16 mouse cellular contexts compared by ENCODE assay signal in the genomic region with DNA sequence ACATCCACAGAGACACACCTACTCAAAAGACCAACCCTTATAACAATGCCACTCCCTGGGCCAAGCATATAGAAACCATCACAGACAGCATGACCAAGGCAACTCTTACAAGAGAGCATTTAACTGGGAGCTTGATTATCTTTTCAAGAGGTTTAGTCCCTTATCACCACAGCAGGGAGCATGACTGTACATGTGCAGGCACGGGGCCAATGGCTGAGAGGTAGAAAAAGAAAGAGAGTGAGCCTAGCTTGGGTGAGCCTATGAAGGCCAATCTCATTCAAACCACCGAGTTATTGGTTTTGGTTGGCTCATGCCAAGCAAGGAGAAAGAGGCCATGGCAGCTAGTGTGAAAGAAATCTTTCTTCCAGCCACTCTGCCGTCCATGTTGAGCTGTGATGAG. TPM values are rescaled to one million over a fixed set of nuclear protein-coding genes. Genes with fewer than 3 reads are reported as not detected.
DNase-seq lines count a peak whose midpoint lies in the region; ATAC-seq and TF ChIP-seq lines count a peak whose summit lies in the region.
"Had no signal": no experiment of that assay in that cellular context is flagged by ENCODE, and none has a peak within 500 bp of the region (broad histone marks: within the 10 kb centered on the region; RNA-seq: fewer than 3 reads in every experiment).

No protein-coding gene starts in this region.

- no peak overlapping the region for H3K27ac ChIP-seq in liver, embryonic 14.5 days
- H3K27ac ChIP-seq in gastrocnemius, adult 2 months, result no peak overlapping the region
- no peak overlapping the region for H3K27ac ChIP-seq in layer of hippocampus, adult 2 months
- no peak overlapping the region for H3K27ac ChIP-seq in hindbrain, embryonic 14.5 days
- H3K27ac ChIP-seq: embryonic facial prominence, embryonic 12.5 days; forebrain, embryonic 13.5 days; neural tube, embryonic 15.5 days had no signal

- no peaks in the 10 kb centered on the region for H3K27me3 ChIP-seq in liver, embryonic 14.5 days (ENCODE audit: control insufficient read depth, insufficient read depth, low read length)
- no peaks in the 10 kb centered on the region for H3K27me3 ChIP-seq in hindbrain, embryonic 14.5 days (ENCODE audit: control insufficient read depth, insufficient read depth, low read length)
- H3K27me3 ChIP-seq: CH12.LX; embryonic facial prominence, embryonic 12.5 days; forebrain, embryonic 13.5 days; neural tube, embryonic 15.5 days had no signal

- peak; percentile 23; the same call in 1 of the 2 replicates for TF ChIP-seq EP300 in liver, embryonic 14.5 days (IDR thresholded peaks at IDR 0.05; ENCODE audit: low read depth)

- H3K36me3 ChIP-seq in liver, embryonic 14.5 days (replicated peaks; ENCODE audit: control insufficient read depth, insufficient read depth, low read depth), result no peaks in the 10 kb centered on the region
- no peaks in the 10 kb centered on the region for H3K36me3 ChIP-seq in hindbrain, embryonic 14.5 days (replicated peaks; ENCODE audit: control insufficient read depth, insufficient read depth)
- H3K36me3 ChIP-seq: embryonic facial prominence, embryonic 12.5 days; neural tube, embryonic 15.5 days had no signal

- H3K4me3 ChIP-seq in liver, embryonic 14.5 days (ENCODE audit: insufficient read depth in 1 of 2, low read depth in 2 of 2, low read length in 2 of 2), result no peak overlapping the region
- no peak overlapping the region for H3K4me3 ChIP-seq in gastrocnemius, adult 2 months
- no peak overlapping the region for H3K4me3 ChIP-seq in layer of hippocampus, adult 2 months
- H3K4me3 ChIP-seq in hindbrain, embryonic 14.5 days (replicated peaks; ENCODE audit: low read length), result no peak overlapping the region
- H3K4me3 ChIP-seq: embryonic facial prominence, embryonic 12.5 days; forebrain, embryonic 13.5 days; neural tube, embryonic 15.5 days had no signal

- intact Hi-C loops in gastrocnemius, adult 2 months (cut with DNase I), result no loop called here

- ATAC-seq in erythroblast, adult 5-6 weeks (replicated peaks; ENCODE audit: low FRiP score, poor library complexity, severe bottlenecking), result peak; percentile 52; the same call in 1 of the 2 replicates
- peak; percentile 79 for ATAC-seq in liver, embryonic 14.5 days (ENCODE audit: insufficient read depth)
- no peak for ATAC-seq in hindbrain, embryonic 14.5 days (ENCODE audit: low FRiP score)
- ATAC-seq: forebrain, embryonic 13.5 days had no signal

- 0 out of 2 replicates have a peak overlapping the region, but pooled peaks have one; percentile 0 for H3K4me2 ChIP-seq in liver, embryonic 14.5 days (ENCODE audit: low read depth)
- H3K4me2 ChIP-seq in hindbrain, embryonic 14.5 days (replicated peaks), result no peak overlapping the region
- H3K4me2 ChIP-seq: embryonic facial prominence, embryonic 12.5 days; forebrain, embryonic 13.5 days; neural tube, embryonic 15.5 days had no signal

- WGBS in liver, embryonic 14.5 days (ENCODE audit: insufficient replicate concordance), result 28% methylated on average over 3 of the region's 3 CpGs
- 70% methylated on average over 3 of the region's 3 CpGs for WGBS in hindbrain, embryonic 14.5 days

- H3K4me1 ChIP-seq in liver, embryonic 14.5 days (replicated peaks; ENCODE audit: control insufficient read depth in 2 of 2, insufficient read depth in 2 of 2, low read length in 1 of 2), result peaks cover 17 to 24% of the 10 kb centered on the region in 2 experiments
- H3K4me1 ChIP-seq in hindbrain, embryonic 14.5 days (replicated peaks; ENCODE audit: control insufficient read depth, insufficient read depth, low read length), result no peaks in the 10 kb centered on the region
- H3K4me1 ChIP-seq: embryonic facial prominence, embryonic 12.5 days; forebrain, embryonic 13.5 days; neural tube, embryonic 15.5 days had no signal

- peak; percentile 9 to 19 for DNase-seq in urinary bladder, adult 18-20 months (ENCODE audit: low spot score in 2 of 2)
- no peak for DNase-seq in urinary bladder, adult 2 months (ENCODE audit: low spot score)
- DNase-seq in liver, embryonic 14.5 days (ENCODE audit: low read depth in 3 of 3, low spot score in 3 of 3), result peak in 2 of 3 experiments; percentile 22 to 40
- DNase-seq in gastrocnemius, adult 2 months, result no peak
- no peak for DNase-seq in layer of hippocampus, adult 2 months (ENCODE audit: low spot score in 2 of 2)
- no peak for DNase-seq in hindbrain, embryonic 14.5 days (ENCODE audit: low spot score)
- DNase-seq: cerebellum, adult 9-11 months; gastrocnemius, postnatal 10 days; kidney, adult 11 months; lung, adult 18-20 months; thymus, postnatal 4 days had no signal

- no peak overlapping the region for H3K9ac ChIP-seq in liver, embryonic 14.5 days (replicated peaks)
- no peak overlapping the region for H3K9ac ChIP-seq in hindbrain, embryonic 14.5 days
- H3K9ac ChIP-seq: embryonic facial prominence, embryonic 12.5 days; forebrain, embryonic 13.5 days; neural tube, embryonic 15.5 days had no signal

- no peaks in the 10 kb centered on the region for H3K9me3 ChIP-seq in liver, embryonic 14.5 days (ENCODE audit: control insufficient read depth, low read length)
- no peaks in the 10 kb centered on the region for H3K9me3 ChIP-seq in hindbrain, embryonic 14.5 days (ENCODE audit: control insufficient read depth, low read length)
- H3K9me3 ChIP-seq: embryonic facial prominence, embryonic 12.5 days; forebrain, embryonic 13.5 days; neural tube, embryonic 15.5 days had no signal

- TF ChIP-seq CTCF in liver, embryonic 14.5 days (IDR thresholded peaks at IDR 0.05; ENCODE audit: low read depth), result no peak
- no peak for TF ChIP-seq CTCF in gastrocnemius, adult 2 months (IDR thresholded peaks at IDR 0.05)
- no peak for TF ChIP-seq CTCF in layer of hippocampus, adult 2 months (conservative IDR thresholded peaks at IDR 0.05)

RNA-seq across cellular contexts. Expression of a gene that starts 26.6 kb away (rescaled TPM):
- polyA plus RNA-seq in urinary bladder, adult 2 months (2012; rRNA removed), result 1.2 and 1.5 TPM in 2 replicates
- total RNA-seq in erythroblast, adult 5-6 weeks (2015; ENCODE audit: low replicate concordance), result 2.5 TPM in 1 of 2 replicates, not detected in the other
- total RNA-seq in erythroblast, adult 5-6 weeks (2017; ENCODE audit: low replicate concordance), result 1.4 TPM in 1 of 2 replicates, not detected in the other
- 1.5 and 2.3 TPM in 2 replicates for polyA plus RNA-seq in liver, embryonic 14.5 days (2012; rRNA removed)
- 0.25 and 0.47 TPM in 2 replicates for polyA plus RNA-seq in liver, embryonic 14.5 days (2014; fragmentation: Nextera tagmentation; extraction: Ambion mirVana)
- under 1 TPM in 1 of 2 experiments, not detected in 1; 0.42 TPM for total RNA-seq in gastrocnemius, adult 2 months (2021)
- 1 to 10 TPM; 1.4 to 2.2 TPM for total RNA-seq in layer of hippocampus, adult 2 months (2021)
- polyA plus RNA-seq in hindbrain, embryonic 14.5 days (2014; fragmentation: Nextera tagmentation; extraction: Ambion mirVana), result 3.4 and 4.0 TPM in 2 replicates

RNA-seq across cellular contexts. Expression of a gene that starts 26.7 kb away (rescaled TPM):
- polyA plus RNA-seq in urinary bladder, adult 2 months (2012; rRNA removed), result 129 and 130 TPM in 2 replicates
- 107 and 120 TPM in 2 replicates for total RNA-seq in erythroblast, adult 5-6 weeks (2015; ENCODE audit: low replicate concordance)
- 56.6 and 94.7 TPM in 2 replicates for total RNA-seq in erythroblast, adult 5-6 weeks (2017; ENCODE audit: low replicate concordance)
- polyA plus RNA-seq in liver, embryonic 14.5 days (2012; rRNA removed), result 68.1 and 157 TPM in 2 replicates
- 62.4 and 64.4 TPM in 2 replicates for polyA plus RNA-seq in liver, embryonic 14.5 days (2014; fragmentation: Nextera tagmentation; extraction: Ambion mirVana)
- total RNA-seq in gastrocnemius, adult 2 months (2021), result 10 to 100 TPM; 68.5 to 84.1 TPM
- 100 to 1,000 TPM; 210 to 225 TPM for total RNA-seq in layer of hippocampus, adult 2 months (2021)
- polyA plus RNA-seq in hindbrain, embryonic 14.5 days (2014; fragmentation: Nextera tagmentation; extraction: Ambion mirVana), result 105 and 122 TPM in 2 replicates

RNA-seq across cellular contexts. Expression of a gene that starts 34.0 kb away (rescaled TPM):
- polyA plus RNA-seq in urinary bladder, adult 2 months (2012; rRNA removed), result 194 and 254 TPM in 2 replicates
- total RNA-seq in erythroblast, adult 5-6 weeks (2015; ENCODE audit: low replicate concordance), result 78.4 and 82.3 TPM in 2 replicates
- total RNA-seq in erythroblast, adult 5-6 weeks (2017; ENCODE audit: low replicate concordance), result 106 and 110 TPM in 2 replicates
- polyA plus RNA-seq in liver, embryonic 14.5 days (2012; rRNA removed), result 77.5 and 115 TPM in 2 replicates
- 49.2 and 57.2 TPM in 2 replicates for polyA plus RNA-seq in liver, embryonic 14.5 days (2014; fragmentation: Nextera tagmentation; extraction: Ambion mirVana)
- 10 to 100 TPM; 74.8 to 77.5 TPM for total RNA-seq in gastrocnemius, adult 2 months (2021)
- total RNA-seq in layer of hippocampus, adult 2 months (2021), result 100 to 1,000 TPM; 203 to 216 TPM
- 202 and 206 TPM in 2 replicates for polyA plus RNA-seq in hindbrain, embryonic 14.5 days (2014; fragmentation: Nextera tagmentation; extraction: Ambion mirVana)

RNA-seq across cellular contexts. Expression of a gene that starts 34.4 kb away (rescaled TPM):
- polyA plus RNA-seq in urinary bladder, adult 2 months (2012; rRNA removed), result 25.4 and 28.2 TPM in 2 replicates
- 8.4 and 11.5 TPM in 2 replicates for total RNA-seq in erythroblast, adult 5-6 weeks (2015; ENCODE audit: low replicate concordance)
- total RNA-seq in erythroblast, adult 5-6 weeks (2017; ENCODE audit: low replicate concordance), result 3.8 and 7.2 TPM in 2 replicates
- polyA plus RNA-seq in liver, embryonic 14.5 days (2012; rRNA removed), result 9.5 and 14.3 TPM in 2 replicates
- 14.7 and 15.1 TPM in 2 replicates for polyA plus RNA-seq in liver, embryonic 14.5 days (2014; fragmentation: Nextera tagmentation; extraction: Ambion mirVana)
- 1 to 10 TPM; 6.7 to 9.0 TPM for total RNA-seq in gastrocnemius, adult 2 months (2021)
- total RNA-seq in layer of hippocampus, adult 2 months (2021), result 10 to 100 TPM; 50.8 to 51.9 TPM
- 44.3 and 54.0 TPM in 2 replicates for polyA plus RNA-seq in hindbrain, embryonic 14.5 days (2014; fragmentation: Nextera tagmentation; extraction: Ambion mirVana)

Comparison
In these comparisons a context has a peak if more than half of its experiments do, and no peak if none do; other contexts are left out.
1. DNase-seq: peak in urinary bladder, adult 18-20 months (2 of 2) and liver, embryonic 14.5 days (2 of 3); none in urinary bladder, adult 2 months (single experiment), gastrocnemius, adult 2 months (single experiment), layer of hippocampus, adult 2 months (0 of 2) and hindbrain, embryonic 14.5 days (single experiment).